Mouse (Mus musculus): ENCODE results near the gene Hsf4. TPM values are rescaled to one million over a fixed set of nuclear protein-coding genes. Genes with fewer than 3 reads are reported as not detected.
"Not testable (repeated sequence)": the region's sequence is repeated elsewhere in the genome, so short reads cannot be mapped to it uniquely, and the experiment has no call there.

Gene Hsf4
- polyA plus RNA-seq (2014; fragmentation: Nextera tagmentation; extraction: Ambion mirVana), result 0.33 and 0.34 TPM in 2 replicates

- DNase-seq, result peak; percentile 65
- H3K27ac ChIP-seq (ENCODE audit: low read depth), result no peak within 1 kb of the TSS
- peak within 1 kb of the TSS; percentile 89 for H3K4me2 ChIP-seq
- H3K4me3 ChIP-seq (ENCODE audit: low read depth, low read length), result peak within 1 kb of the TSS; percentile 44
- ATAC-seq (ENCODE audit: insufficient read depth), result peak; percentile 29
- no peak for TF ChIP-seq CTCF (IDR thresholded peaks at IDR 0.05; ENCODE audit: low read depth)
- no peaks in the 10 kb centered on the region for H3K36me3 ChIP-seq (ENCODE audit: insufficient read depth)
- H3K27me3 ChIP-seq (ENCODE audit: insufficient read depth, low read length), result peaks cover 76% of the 10 kb centered on the region
- no peaks in the 10 kb centered on the region for H3K9me3 ChIP-seq (ENCODE audit: low read depth, low read length)
- peaks cover 30% of the 10 kb centered on the region for H3K4me1 ChIP-seq (ENCODE audit: insufficient read depth)
- WGBS, result under 1% methylated on average over 42 of the region's 42 CpGs
- H3K9ac ChIP-seq, result peak within 1 kb of the TSS; percentile 40
These were observed at the start of gene Hsf4 for GRCm38 (mm10) chr8:105269461-105269947. TSS of gene Hsf4 (plus strand) at chr8:105269801.

GRCm38 (mm10) chr8:105223850-105224249 lies 45.8 kb upstream of the Hsf4 start:
- DNase-seq (no peak), ATAC-seq (ENCODE audit: insufficient read depth) (no peak)
- Histone ChIP-seq H3K4me1 (ENCODE audit: insufficient read depth) (peaks cover 10% of the 10 kb centered on the region), H3K4me3 (ENCODE audit: low read depth, low read length) (no peak overlapping the region), H3K4me2 (peak overlapping the region; percentile 82), H3K27ac (ENCODE audit: low read depth) (peak overlapping the region; percentile 90), H3K27me3 (ENCODE audit: insufficient read depth, low read length) (no peaks in the 10 kb centered on the region), H3K9me3 (ENCODE audit: low read depth, low read length) (no peaks in the 10 kb centered on the region), H3K9ac (no peak overlapping the region), H3K36me3 (ENCODE audit: insufficient read depth) (no peaks in the 10 kb centered on the region)
- 70% methylated on average over 7 of the region's 7 CpGs for WGBS
- no peak for TF ChIP-seq CTCF (IDR thresholded peaks at IDR 0.05; ENCODE audit: low read depth)

GRCm38 (mm10) chr8:105224413-105225271 lies 45.0 kb upstream of the Hsf4 start, which contains the start of gene D230025D16Rik:
TSS of gene D230025D16Rik (plus strand) at chr8:105225145.
- Histone ChIP-seq H3K27me3 (ENCODE audit: insufficient read depth, low read length) (no peaks in the 10 kb centered on the region), H3K4me1 (ENCODE audit: insufficient read depth) (peaks cover 10% of the 10 kb centered on the region), H3K9ac (peak within 1 kb of the TSS; percentile 87), H3K36me3 (ENCODE audit: insufficient read depth) (no peaks in the 10 kb centered on the region), H3K9me3 (ENCODE audit: low read depth, low read length) (no peaks in the 10 kb centered on the region), H3K4me2 (peak within 1 kb of the TSS; percentile 82), H3K4me3 (ENCODE audit: low read depth, low read length) (peak within 1 kb of the TSS; percentile 98), H3K27ac (ENCODE audit: low read depth) (peak within 1 kb of the TSS; percentile 90)
- TF ChIP-seq CTCF (IDR thresholded peaks at IDR 0.05; ENCODE audit: low read depth), result no peak
- 2% methylated on average over 34 of the region's 34 CpGs for WGBS
- ATAC-seq (ENCODE audit: insufficient read depth) (peak; percentile 95), DNase-seq (peak; percentile 99)

- Histone ChIP-seq H3K9me3 (ENCODE audit: low read depth, low read length) (no peaks in the 10 kb centered on the region), H3K27me3 (ENCODE audit: insufficient read depth, low read length) (no peaks in the 10 kb centered on the region), H3K4me2 (peak overlapping the region; percentile 82), H3K4me3 (ENCODE audit: low read depth, low read length) (peak overlapping the region; percentile 98), H3K27ac (ENCODE audit: low read depth) (peak overlapping the region; percentile 69; the same call in 1 of the 2 replicates), H3K36me3 (ENCODE audit: insufficient read depth) (no peaks in the 10 kb centered on the region), H3K4me1 (ENCODE audit: insufficient read depth) (peaks cover 10% of the 10 kb centered on the region), H3K9ac (peak overlapping the region; percentile 87)
- no peak for TF ChIP-seq CTCF (IDR thresholded peaks at IDR 0.05; ENCODE audit: low read depth)
- no peak for ATAC-seq (ENCODE audit: insufficient read depth)
- no peak for DNase-seq
- WGBS, result 0% methylated on average over 27 of the region's 27 CpGs
These were observed 44.4 kb upstream of the Hsf4 start for GRCm38 (mm10) chr8:105225272-105225593.

GRCm38 (mm10) chr8:105225917-105226316 lies 43.7 kb upstream of the Hsf4 start:
- DNase-seq, result peak; percentile 49
- peaks cover 10% of the 10 kb centered on the region for H3K4me1 ChIP-seq (ENCODE audit: insufficient read depth)
- WGBS, result 8% methylated on average over 6 of the region's 6 CpGs
- TF ChIP-seq CTCF (IDR thresholded peaks at IDR 0.05; ENCODE audit: low read depth), result no peak
- no peaks in the 10 kb centered on the region for H3K9me3 ChIP-seq (ENCODE audit: low read depth, low read length)
- ATAC-seq (ENCODE audit: insufficient read depth), result peak; percentile 16; the same call in 1 of the 2 replicates
- peak overlapping the region; percentile 87 for H3K9ac ChIP-seq
- peak overlapping the region; percentile 98 for H3K4me3 ChIP-seq (ENCODE audit: low read depth, low read length)
- peak overlapping the region; percentile 82 for H3K4me2 ChIP-seq
- no peaks in the 10 kb centered on the region for H3K36me3 ChIP-seq (ENCODE audit: insufficient read depth)
- no peaks in the 10 kb centered on the region for H3K27me3 ChIP-seq (ENCODE audit: insufficient read depth, low read length)
- H3K27ac ChIP-seq (ENCODE audit: low read depth), result peak overlapping the region; percentile 25; the same call in 1 of the 2 replicates

GRCm38 (mm10) chr8:105231503-105232320 lies 37.9 kb upstream of the Hsf4 start:
- Histone ChIP-seq H3K36me3 (ENCODE audit: insufficient read depth) (peaks cover 30% of the 10 kb centered on the region), H3K4me2 (no peak overlapping the region), H3K4me3 (ENCODE audit: low read depth, low read length) (no peak overlapping the region), H3K4me1 (ENCODE audit: insufficient read depth) (no peaks in the 10 kb centered on the region), H3K27ac (ENCODE audit: low read depth) (no peak overlapping the region), H3K27me3 (ENCODE audit: insufficient read depth, low read length) (no peaks in the 10 kb centered on the region), H3K9me3 (ENCODE audit: low read depth, low read length) (no peaks in the 10 kb centered on the region), H3K9ac (no peak overlapping the region)
- TF ChIP-seq CTCF (IDR thresholded peaks at IDR 0.05; ENCODE audit: low read depth), result no peak
- DNase-seq, result no peak
- WGBS, result 79% methylated on average over 12 of the region's 12 CpGs
- no peak for ATAC-seq (ENCODE audit: insufficient read depth)

- H3K4me1 ChIP-seq (ENCODE audit: insufficient read depth); H3K9me3 ChIP-seq (ENCODE audit: low read depth, low read length); ATAC-seq (ENCODE audit: insufficient read depth); H3K9ac ChIP-seq; H3K27ac ChIP-seq (ENCODE audit: low read depth); H3K4me3 ChIP-seq (ENCODE audit: low read depth, low read length); H3K4me2 ChIP-seq; DNase-seq; H3K27me3 ChIP-seq (ENCODE audit: insufficient read depth, low read length): not testable (repeated sequence)
- peaks cover 30% of the 10 kb centered on the region for H3K36me3 ChIP-seq (ENCODE audit: insufficient read depth)
- 87% methylated on average over 4 of the region's 4 CpGs for WGBS
These were observed 37.3 kb upstream of the Hsf4 start for GRCm38 (mm10) chr8:105232321-105232693.
